Mouse (Mus musculus) cortical plate, adult 2 months (tissue): Measurements from ENCODE around the gene Hsd11b1.

ENCODE experiments used
- CTCF ChIP-seq: fragments of 200-500 bp; IDR thresholded peaks from 2 replicates; pipeline ENCODE4 v1.5.1; 2011; ENCODE audit warnings: mild to moderate bottlenecking, control low read depth, low read length; ENCODE audit not compliant: insufficient read depth; ENCODE audit errors: extremely low read depth
- POLR2A ChIP-seq: fragments of 200-500 bp; IDR thresholded peaks from 2 replicates; pipeline ENCODE4 v1.6.1; 2011; ENCODE audit warnings: mild to moderate bottlenecking, low read length, control low read depth; ENCODE audit not compliant: insufficient read depth; ENCODE audit errors: extremely low read depth

DNA sequence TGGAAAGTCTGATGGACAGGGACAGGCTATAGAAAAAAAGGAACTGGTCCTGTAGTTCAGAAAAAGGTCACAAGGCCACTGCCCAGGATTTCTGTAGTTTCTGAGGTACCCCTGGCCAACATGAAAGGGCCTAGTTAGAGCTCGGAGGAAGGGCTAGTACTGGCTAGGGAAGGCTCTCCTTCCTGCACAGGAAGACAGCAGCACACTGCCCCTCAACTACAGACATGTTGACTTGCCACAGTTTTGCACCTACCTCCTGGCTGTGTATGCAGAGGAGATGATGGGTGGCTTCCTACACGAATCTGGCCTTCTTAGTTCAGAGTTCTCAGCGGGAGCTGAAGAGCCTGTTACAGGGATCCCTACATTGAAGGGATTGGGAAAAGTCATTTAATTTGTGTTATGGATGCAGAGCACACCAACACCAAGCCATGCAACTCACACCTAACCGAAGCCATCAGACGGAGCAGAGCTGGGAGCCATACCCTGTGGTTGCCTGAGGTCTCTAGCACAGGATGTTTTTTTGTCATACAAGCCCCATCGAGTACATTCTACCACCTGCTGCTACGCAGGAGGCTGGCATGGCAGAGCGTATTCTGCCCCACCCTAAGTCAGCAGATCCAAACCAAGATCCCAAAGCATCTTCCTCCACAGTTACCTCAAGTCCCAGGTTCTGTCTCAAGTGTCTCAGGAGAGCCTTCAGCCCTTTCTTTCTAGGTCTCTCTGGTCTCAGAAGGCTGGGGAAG, 63.1 kb downstream of the Hsd11b1 start:
- TF ChIP-seq CTCF (no peak), POLR2A (no peak)
